In the genomic region with DNA sequence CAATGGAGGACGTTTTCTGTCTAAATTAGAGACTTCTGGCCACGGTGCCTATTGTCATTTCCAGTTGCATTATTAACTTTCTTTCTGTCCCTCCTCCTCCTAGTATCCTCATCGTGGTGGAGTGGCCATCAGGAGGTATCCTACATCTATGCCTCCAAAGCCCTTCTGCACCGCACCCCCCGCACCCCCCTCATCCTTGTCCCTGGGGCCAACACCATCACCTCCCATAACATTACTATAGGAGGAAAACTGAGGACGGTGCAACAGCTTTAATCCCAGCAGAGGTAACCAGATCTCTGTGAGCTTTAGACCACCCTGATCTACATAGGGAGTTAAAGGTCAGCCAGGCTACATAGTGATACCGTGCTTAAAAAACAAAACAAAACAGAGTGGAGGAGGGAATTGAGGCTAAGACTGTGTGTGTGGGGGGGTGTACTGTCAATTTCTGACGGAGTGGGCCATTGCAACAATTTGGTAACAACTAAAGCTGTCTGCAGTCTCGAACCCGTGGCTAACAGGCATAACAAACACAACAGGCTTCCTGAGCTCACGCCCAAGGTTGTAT, we compare ENCODE assay signal across 8 mouse cellular contexts. TPM values are rescaled to one million over a fixed set of nuclear protein-coding genes. Genes with fewer than 3 reads are reported as not detected.
DNase-seq lines count a peak whose midpoint lies in the region; ATAC-seq and TF ChIP-seq lines count a peak whose summit lies in the region.

No protein-coding gene starts in this region.

- WGBS in kidney, embryonic 14.5 days, result 51% methylated on average over 11 of the region's 11 CpGs
- WGBS in hindbrain, embryonic 11.5 days, result 61% methylated on average over 11 of the region's 11 CpGs
- WGBS in midbrain, embryonic 12.5 days, result 61% methylated on average over 11 of the region's 11 CpGs

- no peaks in the 10 kb centered on the region for H3K27me3 ChIP-seq in kidney, embryonic 14.5 days (ENCODE audit: control insufficient read depth, insufficient read depth, low read length)
- no peaks in the 10 kb centered on the region for H3K27me3 ChIP-seq in hindbrain, embryonic 11.5 days (ENCODE audit: control insufficient read depth, insufficient read depth, low read length)
- H3K27me3 ChIP-seq in midbrain, embryonic 12.5 days, result no peaks in the 10 kb centered on the region

- H3K4me1 ChIP-seq in kidney, embryonic 14.5 days (ENCODE audit: control insufficient read depth, insufficient read depth, low read length), result peaks cover 8% of the 10 kb centered on the region
- H3K4me1 ChIP-seq in bone marrow macrophage, adult 2 months (ENCODE audit: control insufficient read depth, insufficient read depth, low read length), result peaks cover 7% of the 10 kb centered on the region
- H3K4me1 ChIP-seq in hindbrain, embryonic 11.5 days (replicated peaks; ENCODE audit: control insufficient read depth, insufficient read depth, low read length), result peaks cover 6% of the 10 kb centered on the region; the same call in 1 of the 2 replicates
- peaks cover 14% of the 10 kb centered on the region for H3K4me1 ChIP-seq in midbrain, embryonic 12.5 days

- no peaks in the 10 kb centered on the region for H3K9me3 ChIP-seq in kidney, embryonic 14.5 days (ENCODE audit: control insufficient read depth, low read length)
- no peaks in the 10 kb centered on the region for H3K9me3 ChIP-seq in hindbrain, embryonic 11.5 days (ENCODE audit: control insufficient read depth, low read length)
- H3K9me3 ChIP-seq in midbrain, embryonic 12.5 days, result no peaks in the 10 kb centered on the region

- no peak overlapping the region for H3K9ac ChIP-seq in kidney, embryonic 14.5 days (ENCODE audit: low read depth, low read length)
- H3K9ac ChIP-seq in hindbrain, embryonic 11.5 days (ENCODE audit: low read depth, low read length), result peak overlapping the region; percentile 44; the same call in 1 of the 2 replicates
- no peak overlapping the region; the same call in 1 of the 2 replicates for H3K9ac ChIP-seq in midbrain, embryonic 12.5 days (replicated peaks)

- peak overlapping the region; percentile 81; the same call in 1 of the 2 replicates for H3K4me2 ChIP-seq in kidney, embryonic 14.5 days (replicated peaks; ENCODE audit: low read depth, low read length)
- peak overlapping the region; percentile 39 for H3K4me2 ChIP-seq in hindbrain, embryonic 11.5 days (replicated peaks; ENCODE audit: low read depth, low read length)
- peak overlapping the region; percentile 82 for H3K4me2 ChIP-seq in midbrain, embryonic 12.5 days (replicated peaks)

- no peak overlapping the region for H3K27ac ChIP-seq in kidney, embryonic 14.5 days (ENCODE audit: low read depth, low read length)
- peak overlapping the region; percentile 33; the same call in 1 of the 2 replicates for H3K27ac ChIP-seq in bone marrow macrophage, adult 2 months (ENCODE audit: insufficient read depth, low read depth, low read length)
- no peak overlapping the region for H3K27ac ChIP-seq in hindbrain, embryonic 11.5 days (ENCODE audit: low read depth, low read length)
- 0 out of 2 replicates have a peak overlapping the region, but pooled peaks have one; percentile 17 for H3K27ac ChIP-seq in midbrain, embryonic 12.5 days (replicated peaks)

- no peak for DNase-seq in kidney, postnatal 36 days
- DNase-seq in hindbrain, embryonic 11.5 days (ENCODE audit: low spot score), result no peak
- no peak for DNase-seq in layer of hippocampus, adult 8-10 months (ENCODE audit: low spot score in 2 of 2)
- DNase-seq in right cerebral cortex, adult 2 months (ENCODE audit: low spot score in 2 of 2), result no peak
- DNase-seq in frontal cortex, postnatal 14 days (ENCODE audit: low spot score in 2 of 2), result no peak

- TF ChIP-seq CTCF in bone marrow macrophage, adult 2 months (IDR thresholded peaks at IDR 0.05; ENCODE audit: low read depth, low read length), result no peak

- peak; percentile 55 for ATAC-seq in kidney, embryonic 14.5 days (ENCODE audit: low FRiP score, low TSS enrichment)
- no peak; the same call in 1 of the 2 replicates for ATAC-seq in hindbrain, embryonic 11.5 days (ENCODE audit: low FRiP score)
- peak; percentile 55 for ATAC-seq in midbrain, embryonic 12.5 days (ENCODE audit: low FRiP score, low read depth)

- H3K4me3 ChIP-seq in kidney, embryonic 14.5 days (ENCODE audit: low read length), result peak overlapping the region; percentile 95
- H3K4me3 ChIP-seq in bone marrow macrophage, adult 2 months (ENCODE audit: insufficient read depth, low read length), result peak overlapping the region; percentile 62
- peak overlapping the region; percentile 85 for H3K4me3 ChIP-seq in hindbrain, embryonic 11.5 days (ENCODE audit: low read depth, low read length)
- H3K4me3 ChIP-seq in midbrain, embryonic 12.5 days, result peak overlapping the region; percentile 69

- no peak for TF ChIP-seq POLR2A in bone marrow macrophage, adult 2 months (IDR thresholded peaks at IDR 0.05; ENCODE audit: borderline replicate concordance, low read depth, low read length)

- H3K36me3 ChIP-seq in kidney, embryonic 14.5 days (ENCODE audit: control insufficient read depth, insufficient read depth, low read length), result peaks cover 26% of the 10 kb centered on the region
- H3K36me3 ChIP-seq in hindbrain, embryonic 11.5 days (ENCODE audit: control insufficient read depth, insufficient read depth, low read length), result no peaks in the 10 kb centered on the region
- peaks cover 24% of the 10 kb centered on the region for H3K36me3 ChIP-seq in midbrain, embryonic 12.5 days

RNA-seq across cellular contexts. Expression of a gene that starts 0.5 kb away (rescaled TPM):
- 659 and 772 TPM in 2 replicates for polyA plus RNA-seq in kidney, embryonic 14.5 days (2014; fragmentation: Nextera tagmentation; extraction: Ambion mirVana)
- polyA plus RNA-seq in bone marrow macrophage, adult 2 months (2012; ENCODE audit: insufficient read depth, insufficient read length, missing spikeins), result 491 and 523 TPM in 2 replicates
- 510 and 530 TPM in 2 replicates for polyA plus RNA-seq in hindbrain, embryonic 11.5 days (2014; fragmentation: Nextera tagmentation; extraction: Ambion mirVana)
- 466 and 473 TPM in 2 replicates for polyA plus RNA-seq in midbrain, embryonic 12.5 days (2016; fragmentation: Nextera tagmentation; extraction: Ambion mirVana)
- total RNA-seq in layer of hippocampus, adult 8-10 months (2022), result 100 to 1,000 TPM; 439 to 655 (median 576) TPM

RNA-seq across cellular contexts. Expression of a gene that starts 7.8 kb away (rescaled TPM):
- polyA plus RNA-seq in kidney, embryonic 14.5 days (2014; fragmentation: Nextera tagmentation; extraction: Ambion mirVana), result 1.2 and 1.3 TPM in 2 replicates
- polyA plus RNA-seq in bone marrow macrophage, adult 2 months (2012; ENCODE audit: insufficient read depth, insufficient read length, missing spikeins), result not detected in 2 replicates
- 0.52 and 0.53 TPM in 2 replicates for polyA plus RNA-seq in hindbrain, embryonic 11.5 days (2014; fragmentation: Nextera tagmentation; extraction: Ambion mirVana)
- not detected in 2 replicates for polyA plus RNA-seq in midbrain, embryonic 12.5 days (2016; fragmentation: Nextera tagmentation; extraction: Ambion mirVana)
- total RNA-seq in layer of hippocampus, adult 8-10 months (2022), result under 1 TPM in 1 of 4 experiments, not detected in 3; 0.55 TPM

RNA-seq across cellular contexts. Expression of a gene that starts 19.2 kb away (rescaled TPM):
- 0.34 TPM in 1 of 2 replicates, not detected in the other for polyA plus RNA-seq in kidney, embryonic 14.5 days (2014; fragmentation: Nextera tagmentation; extraction: Ambion mirVana)
- not detected in 2 replicates for polyA plus RNA-seq in bone marrow macrophage, adult 2 months (2012; ENCODE audit: insufficient read depth, insufficient read length, missing spikeins)
- polyA plus RNA-seq in hindbrain, embryonic 11.5 days (2014; fragmentation: Nextera tagmentation; extraction: Ambion mirVana), result 0.19 and 0.22 TPM in 2 replicates
- 0.27 TPM in 2 replicates for polyA plus RNA-seq in midbrain, embryonic 12.5 days (2016; fragmentation: Nextera tagmentation; extraction: Ambion mirVana)
- total RNA-seq in layer of hippocampus, adult 8-10 months (2022), result under 1 TPM in 1 of 4 experiments, not detected in 3; 0.56 TPM

RNA-seq across cellular contexts. Expression of a gene that starts 23.5 kb away (rescaled TPM):
- polyA plus RNA-seq in kidney, embryonic 14.5 days (2014; fragmentation: Nextera tagmentation; extraction: Ambion mirVana), result 59.9 and 93.0 TPM in 2 replicates
- 41.9 and 43.7 TPM in 2 replicates for polyA plus RNA-seq in bone marrow macrophage, adult 2 months (2012; ENCODE audit: insufficient read depth, insufficient read length, missing spikeins)
- 84.9 and 97.5 TPM in 2 replicates for polyA plus RNA-seq in hindbrain, embryonic 11.5 days (2014; fragmentation: Nextera tagmentation; extraction: Ambion mirVana)
- 109 and 118 TPM in 2 replicates for polyA plus RNA-seq in midbrain, embryonic 12.5 days (2016; fragmentation: Nextera tagmentation; extraction: Ambion mirVana)
- total RNA-seq in layer of hippocampus, adult 8-10 months (2022), result 100 to 1,000 TPM; 246 to 261 (median 255) TPM

Comparison
In these comparisons a context has a peak if more than half of its experiments do, and no peak if none do; other contexts are left out.
1. H3K27ac ChIP-seq: peak in bone marrow macrophage, adult 2 months (single experiment) and midbrain, embryonic 12.5 days (single experiment); none in kidney, embryonic 14.5 days (single experiment) and hindbrain, embryonic 11.5 days (single experiment).
2. Peak in every context shown above with its lines, with median percentiles within 50 percentile points of each other: H3K4me2 ChIP-seq and H3K4me3 ChIP-seq.